Mouse (Mus musculus): Measurements from ENCODE around the gene B3gat3. TPM values are rescaled to one million over a fixed set of nuclear protein-coding genes. Genes with fewer than 3 reads are reported as not detected.
"Not testable (repeated sequence)": the region's sequence is repeated elsewhere in the genome, so short reads cannot be mapped to it uniquely, and the experiment has no call there.

Gene B3gat3
- polyA plus RNA-seq (2015; fragmentation: Nextera tagmentation; extraction: Ambion mirVana) = 37.2 and 39.0 TPM in 2 replicates

GRCm38 (mm10) chr19:8920073-8920736 lies at the start of gene B3gat3:
TSS of gene B3gat3 (plus strand) at chr19:8920374.
- H3K27ac ChIP-seq (ENCODE audit: low read length) = peak within 1 kb of the TSS; percentile 95
- 3% methylated on average over 37 of the region's 50 CpGs for WGBS
- peaks cover 9% of the 10 kb centered on the region for H3K4me1 ChIP-seq (ENCODE audit: control insufficient read depth, insufficient read depth, low read length)
- peak within 1 kb of the TSS; percentile 82 for H3K4me2 ChIP-seq (ENCODE audit: low read depth, low read length)
- H3K36me3 ChIP-seq (ENCODE audit: control insufficient read depth, insufficient read depth, low read length) = peaks cover 14% of the 10 kb centered on the region
- H3K4me3 ChIP-seq (replicated peaks; ENCODE audit: low read length) = peak within 1 kb of the TSS; percentile 82
- peak; percentile 98 for ATAC-seq (ENCODE audit: insufficient read depth, low FRiP score)
- H3K27me3 ChIP-seq (ENCODE audit: control insufficient read depth, insufficient read depth, low read length) = no peaks in the 10 kb centered on the region
- peak within 1 kb of the TSS; percentile 86 for H3K9ac ChIP-seq (ENCODE audit: low read length)
- H3K9me3 ChIP-seq (replicated peaks; ENCODE audit: control insufficient read depth, low read length) = no peaks in the 10 kb centered on the region

DNA sequence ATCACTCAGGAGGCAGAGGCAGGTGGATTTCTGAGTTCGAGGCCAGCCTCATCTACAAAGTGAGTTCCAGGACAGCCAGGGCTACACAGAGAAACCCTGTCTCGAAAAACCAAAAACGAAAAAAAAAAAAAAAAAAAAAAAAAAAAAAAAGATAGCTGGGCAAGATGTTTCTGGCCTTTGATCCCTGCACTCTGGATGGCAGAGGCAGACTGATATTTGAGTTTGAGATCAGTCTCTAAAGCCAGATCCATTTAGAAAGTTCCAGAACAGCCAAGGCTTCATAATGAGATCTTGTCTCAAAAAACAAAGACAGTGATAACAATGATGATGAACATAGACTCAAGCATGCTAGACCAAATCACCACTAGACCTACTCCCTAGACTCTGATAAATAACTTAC lies 49.8 kb upstream of the B3gat3 start:
- 75% methylated on average over 3 of the region's 3 CpGs for WGBS
- peak overlapping the region; percentile 83; the same call in 1 of the 2 replicates for H3K27ac ChIP-seq (ENCODE audit: low read length)
- H3K27me3 ChIP-seq (ENCODE audit: control insufficient read depth, insufficient read depth, low read length); H3K4me1 ChIP-seq (ENCODE audit: control insufficient read depth, insufficient read depth, low read length); H3K9me3 ChIP-seq (replicated peaks; ENCODE audit: control insufficient read depth, low read length); H3K4me3 ChIP-seq (replicated peaks; ENCODE audit: low read length); ATAC-seq (ENCODE audit: insufficient read depth, low FRiP score); H3K9ac ChIP-seq (ENCODE audit: low read length); H3K36me3 ChIP-seq (ENCODE audit: control insufficient read depth, insufficient read depth, low read length): not testable (repeated sequence)
- peak overlapping the region; percentile 63 for H3K4me2 ChIP-seq (ENCODE audit: low read depth, low read length)

DNA sequence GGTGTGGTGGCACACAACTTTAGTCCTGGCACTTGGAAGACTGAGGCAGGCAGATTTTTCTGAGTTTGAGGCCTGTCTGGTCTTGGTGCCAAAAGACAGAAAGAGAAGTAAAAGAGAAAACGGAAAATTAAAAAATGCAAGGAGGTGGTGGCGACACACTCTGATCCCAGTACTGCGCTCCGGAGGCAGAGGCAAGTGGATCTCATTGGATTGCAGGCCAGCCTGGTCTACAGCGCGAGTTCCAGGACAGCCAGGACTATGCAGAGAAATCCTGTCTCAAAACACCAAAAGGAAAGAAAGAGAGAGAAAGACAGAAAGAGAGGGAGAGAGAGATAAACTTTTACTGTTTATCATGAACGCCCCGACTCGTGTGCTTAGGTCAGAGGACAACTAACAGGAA lies 49.3 kb upstream of the B3gat3 start:
- Histone ChIP-seq H3K4me2 (ENCODE audit: low read depth, low read length) (peak overlapping the region; percentile 63), H3K9ac (ENCODE audit: low read length) (peak overlapping the region; percentile 96), H3K27me3 (ENCODE audit: control insufficient read depth, insufficient read depth, low read length) (no peaks in the 10 kb centered on the region), H3K9me3 (replicated peaks; ENCODE audit: control insufficient read depth, low read length) (no peaks in the 10 kb centered on the region), H3K4me1 (ENCODE audit: control insufficient read depth, insufficient read depth, low read length) (peaks cover 8% of the 10 kb centered on the region), H3K27ac (ENCODE audit: low read length) (peak overlapping the region; percentile 83), H3K36me3 (ENCODE audit: control insufficient read depth, insufficient read depth, low read length) (0 out of 2 replicates have a peak, but pooled peaks cover 4% of the 10 kb centered on the region), H3K4me3 (replicated peaks; ENCODE audit: low read length) (peak overlapping the region; percentile 93)
- 45% methylated on average over 9 of the region's 9 CpGs for WGBS
- ATAC-seq (ENCODE audit: insufficient read depth, low FRiP score) = no peak

DNA sequence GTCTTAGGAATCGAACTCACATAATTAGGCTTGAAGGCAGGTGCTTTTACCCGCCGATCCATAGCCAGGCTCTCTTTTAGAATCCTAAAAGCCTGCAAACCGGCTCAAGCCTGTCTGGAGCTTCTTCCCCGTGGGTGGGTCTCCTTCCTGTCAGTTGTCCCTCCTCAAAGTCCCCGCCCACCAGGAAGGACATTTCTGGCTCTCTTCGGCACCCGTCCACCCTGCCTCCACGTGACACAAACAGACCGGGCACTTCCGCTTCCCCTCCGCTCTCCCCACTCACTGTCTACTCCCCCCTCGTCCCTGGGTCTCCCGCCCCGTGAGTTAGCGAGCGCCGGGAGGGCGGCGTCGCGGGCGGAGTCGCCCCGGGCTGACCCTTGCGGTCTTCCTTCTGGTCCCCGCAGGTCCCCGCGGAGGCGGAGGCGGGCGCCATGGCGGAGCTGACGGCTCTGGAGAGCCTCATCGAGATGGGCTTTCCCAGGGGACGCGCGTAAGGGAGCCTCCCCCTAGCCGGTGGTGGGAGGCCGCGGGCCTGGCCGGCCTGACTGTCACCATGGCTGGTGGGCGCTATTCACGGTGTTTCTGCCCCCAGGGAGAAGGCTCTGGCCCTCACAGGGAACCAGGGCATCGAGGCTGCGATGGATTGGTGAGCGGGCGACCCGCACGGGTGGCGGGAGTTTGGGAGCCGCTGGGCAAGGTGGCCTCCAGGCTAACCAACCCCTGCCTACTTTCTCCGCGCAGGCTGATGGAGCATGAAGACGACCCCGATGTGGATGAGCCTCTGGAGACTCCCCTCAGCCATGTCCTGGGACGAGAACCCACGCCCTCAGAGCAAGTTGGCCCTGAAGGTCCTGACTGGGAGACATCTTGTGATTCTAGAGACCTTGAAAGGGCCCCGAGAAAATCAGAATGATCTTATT lies 48.6 kb upstream of the B3gat3 start, which contains the start of gene Ubxn1:
TSS of gene Ubxn1 (plus strand) at position 230 of the 920 bp plus-strand sequence.
- peaks cover 7% of the 10 kb centered on the region; the same call in 1 of the 2 replicates for H3K36me3 ChIP-seq (ENCODE audit: control insufficient read depth, insufficient read depth, low read length)
- peak within 1 kb of the TSS; percentile 96 for H3K9ac ChIP-seq (ENCODE audit: low read length)
- H3K4me1 ChIP-seq (ENCODE audit: control insufficient read depth, insufficient read depth, low read length) = peaks cover 8% of the 10 kb centered on the region
- H3K9me3 ChIP-seq (replicated peaks; ENCODE audit: control insufficient read depth, low read length) = no peaks in the 10 kb centered on the region
- H3K27ac ChIP-seq (ENCODE audit: low read length) = peak within 1 kb of the TSS; percentile 90
- under 1% methylated on average over 59 of the region's 59 CpGs for WGBS
- peak within 1 kb of the TSS; percentile 78 for H3K4me2 ChIP-seq (ENCODE audit: low read depth, low read length)
- H3K4me3 ChIP-seq (replicated peaks; ENCODE audit: low read length) = peak within 1 kb of the TSS; percentile 93
- ATAC-seq (ENCODE audit: insufficient read depth, low FRiP score) = peak; percentile 96
- no peaks in the 10 kb centered on the region for H3K27me3 ChIP-seq (ENCODE audit: control insufficient read depth, insufficient read depth, low read length)

DNA sequence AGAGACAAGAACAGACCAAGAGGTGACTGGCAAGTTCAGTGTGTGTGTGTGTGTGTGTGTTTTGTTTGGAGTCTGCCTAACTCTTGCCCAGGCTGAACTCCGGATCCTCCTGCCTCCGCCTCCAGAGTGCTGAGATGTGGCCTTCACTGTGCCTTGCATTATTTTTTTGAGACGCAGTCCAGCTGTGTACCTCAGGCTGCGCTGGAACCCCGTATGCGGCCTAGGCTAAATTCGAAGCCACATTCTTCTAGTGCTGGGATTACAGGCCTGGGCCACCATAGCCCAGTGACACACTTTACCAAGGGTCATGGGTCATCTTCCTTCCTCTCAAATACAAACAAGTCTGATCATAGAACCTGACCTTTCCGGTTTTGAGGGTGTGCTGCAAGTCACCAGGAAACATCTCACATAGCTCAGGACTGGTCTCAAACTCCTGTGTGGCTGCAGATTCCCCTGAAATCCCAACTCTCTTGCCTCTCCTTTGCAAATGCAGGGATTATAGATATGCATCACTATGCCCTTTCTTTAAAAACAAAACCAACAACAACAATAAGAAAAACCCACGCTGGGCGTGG lies 47.8 kb upstream of the B3gat3 start:
- 63% methylated on average over 10 of the region's 10 CpGs for WGBS
- Histone ChIP-seq H3K9me3 (replicated peaks; ENCODE audit: control insufficient read depth, low read length) (no peaks in the 10 kb centered on the region), H3K27ac (ENCODE audit: low read length) (peak overlapping the region; percentile 90), H3K4me2 (ENCODE audit: low read depth, low read length) (peak overlapping the region; percentile 78), H3K4me1 (ENCODE audit: control insufficient read depth, insufficient read depth, low read length) (peaks cover 8% of the 10 kb centered on the region), H3K4me3 (replicated peaks; ENCODE audit: low read length) (peak overlapping the region; percentile 93), H3K27me3 (ENCODE audit: control insufficient read depth, insufficient read depth, low read length) (no peaks in the 10 kb centered on the region), H3K36me3 (ENCODE audit: control insufficient read depth, insufficient read depth, low read length) (peaks cover 7% of the 10 kb centered on the region; the same call in 1 of the 2 replicates), H3K9ac (ENCODE audit: low read length) (peak overlapping the region; percentile 96)
- ATAC-seq (ENCODE audit: insufficient read depth, low FRiP score) = no peak

- Histone ChIP-seq H3K9me3 (replicated peaks; ENCODE audit: control insufficient read depth, low read length) (no peaks in the 10 kb centered on the region), H3K27me3 (ENCODE audit: control insufficient read depth, insufficient read depth, low read length) (no peaks in the 10 kb centered on the region), H3K27ac (ENCODE audit: low read length) (peak overlapping the region; percentile 42), H3K4me3 (replicated peaks; ENCODE audit: low read length) (no peak overlapping the region), H3K36me3 (ENCODE audit: control insufficient read depth, insufficient read depth, low read length) (peaks cover 7% of the 10 kb centered on the region; the same call in 1 of the 2 replicates), H3K9ac (ENCODE audit: low read length) (no peak overlapping the region), H3K4me2 (ENCODE audit: low read depth, low read length) (no peak overlapping the region), H3K4me1 (ENCODE audit: control insufficient read depth, insufficient read depth, low read length) (peaks cover 16% of the 10 kb centered on the region)
- 89% methylated on average over 7 of the region's 7 CpGs for WGBS
- no peak for ATAC-seq (ENCODE audit: insufficient read depth, low FRiP score)
Observed at GRCm38 (mm10) chr19:8875031-8875430, 45.1 kb upstream of the B3gat3 start.

DNA sequence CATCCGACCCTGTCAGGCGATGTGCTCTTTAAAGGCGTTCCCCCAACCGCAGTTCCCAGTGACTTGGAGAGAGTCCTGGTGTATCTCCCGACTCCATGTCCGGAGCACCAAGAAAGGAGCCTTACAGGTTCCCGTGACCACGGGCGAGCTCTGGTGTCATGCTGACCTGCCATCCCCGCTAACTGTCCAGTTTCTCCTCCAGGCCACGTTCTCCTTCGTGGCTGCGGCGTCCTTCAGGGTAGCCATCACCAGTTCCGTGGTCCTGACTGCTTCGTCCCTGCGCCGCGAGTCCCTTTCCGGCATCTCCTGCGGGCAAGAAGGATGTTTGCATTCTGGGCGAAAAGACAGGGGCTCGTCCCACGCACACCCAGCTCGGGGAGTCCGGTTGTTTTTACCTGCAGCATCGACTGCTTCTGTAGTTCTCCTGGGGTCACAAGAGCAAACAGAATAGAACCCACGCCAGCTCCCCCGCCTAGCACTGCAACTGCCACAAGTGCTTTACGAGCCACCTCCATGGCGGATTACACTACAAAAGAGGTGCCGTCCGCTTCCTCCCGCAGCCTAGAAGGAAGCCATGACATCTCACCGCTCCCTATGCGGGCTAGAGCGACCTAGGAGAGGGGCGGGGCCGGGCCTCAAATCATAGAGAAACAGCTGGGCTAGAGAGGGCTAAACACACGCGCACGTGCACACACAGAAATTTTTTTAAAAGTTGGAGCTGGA lies 39.7 kb upstream of the B3gat3 start, which contains the start of gene Uqcc3:
TSS of gene Uqcc3 (minus strand) at position 613 of the 723 bp plus-strand sequence.
- no peaks in the 10 kb centered on the region for H3K27me3 ChIP-seq (ENCODE audit: control insufficient read depth, insufficient read depth, low read length)
- H3K4me2 ChIP-seq (ENCODE audit: low read depth, low read length) = peak within 1 kb of the TSS; percentile 79
- peaks cover 6% of the 10 kb centered on the region; the same call in 1 of the 2 replicates for H3K36me3 ChIP-seq (ENCODE audit: control insufficient read depth, insufficient read depth, low read length)
- peak; percentile 95 for ATAC-seq (ENCODE audit: insufficient read depth, low FRiP score)
- peak within 1 kb of the TSS; percentile 91 for H3K9ac ChIP-seq (ENCODE audit: low read length)
- H3K9me3 ChIP-seq (replicated peaks; ENCODE audit: control insufficient read depth, low read length) = no peaks in the 10 kb centered on the region
- H3K4me1 ChIP-seq (ENCODE audit: control insufficient read depth, insufficient read depth, low read length) = peaks cover 8% of the 10 kb centered on the region; the same call in 1 of the 2 replicates
- peak within 1 kb of the TSS; percentile 86 for H3K27ac ChIP-seq (ENCODE audit: low read length)
- under 1% methylated on average over 42 of the region's 42 CpGs for WGBS
- peak within 1 kb of the TSS; percentile 87 for H3K4me3 ChIP-seq (replicated peaks; ENCODE audit: low read length)

DNA sequence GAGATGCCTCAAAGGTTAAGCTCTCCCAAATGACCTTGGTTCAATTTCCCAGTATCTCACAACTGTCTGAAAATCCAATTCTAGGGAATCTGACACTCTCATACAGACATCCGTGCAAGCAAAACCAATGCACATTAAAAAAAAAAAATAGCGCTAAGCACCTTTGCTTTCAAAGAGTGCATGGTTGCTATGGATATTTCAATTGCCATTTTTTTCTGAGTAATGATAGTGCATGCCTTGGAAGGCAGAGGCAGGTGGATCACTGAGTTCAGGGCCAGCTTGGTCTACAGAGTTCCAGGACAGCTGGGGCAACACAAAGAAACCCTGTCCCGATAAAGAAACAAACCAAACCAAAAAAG lies 39.2 kb upstream of the B3gat3 start:
- WGBS = 12% methylated on average over 3 of the region's 3 CpGs
- Histone ChIP-seq H3K36me3 (ENCODE audit: control insufficient read depth, insufficient read depth, low read length) (peaks cover under 1% of the 10 kb centered on the region; the same call in 1 of the 2 replicates), H3K4me1 (ENCODE audit: control insufficient read depth, insufficient read depth, low read length) (peaks cover 8% of the 10 kb centered on the region; the same call in 1 of the 2 replicates), H3K27me3 (ENCODE audit: control insufficient read depth, insufficient read depth, low read length) (no peaks in the 10 kb centered on the region), H3K9ac (ENCODE audit: low read length) (peak overlapping the region; percentile 91), H3K9me3 (replicated peaks; ENCODE audit: control insufficient read depth, low read length) (no peaks in the 10 kb centered on the region), H3K4me3 (replicated peaks; ENCODE audit: low read length) (peak overlapping the region; percentile 87), H3K4me2 (ENCODE audit: low read depth, low read length) (peak overlapping the region; percentile 79), H3K27ac (ENCODE audit: low read length) (no peak overlapping the region)
- no peak for ATAC-seq (ENCODE audit: insufficient read depth, low FRiP score)
